Mouse (Mus musculus) MEL-GATA-1-ER (cell line): ENCODE data around the gene Per1.

Source experiments
- DNase-seq: peaks from one replicate; pipeline ENCODE4 v3.0.0-alpha.2; 2012; ENCODE audit warnings: low read depth; ENCODE audit errors: extremely low read depth

The Per1 gene

DNA sequence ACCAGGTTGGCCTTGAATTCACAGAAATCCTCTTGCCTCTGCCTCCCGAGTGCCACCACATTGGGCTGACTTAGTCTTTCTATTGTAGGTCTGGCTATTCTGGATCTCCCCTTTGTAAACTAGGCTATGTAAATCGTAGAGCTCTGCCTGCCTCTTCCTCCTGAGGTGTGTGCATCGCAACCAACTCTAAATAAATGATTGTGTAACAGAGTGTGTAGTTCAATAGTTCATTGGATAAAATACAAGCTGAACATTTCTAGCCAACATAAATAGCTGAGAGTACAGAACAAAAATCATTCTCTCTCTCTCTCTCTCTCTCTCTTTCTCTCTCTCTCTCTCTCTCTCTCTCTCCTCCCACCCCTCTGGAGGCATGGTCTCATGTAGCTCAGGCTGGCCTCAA is 19.6 kb downstream of the Per1 start:
- DNase-seq: no peak

DNA sequence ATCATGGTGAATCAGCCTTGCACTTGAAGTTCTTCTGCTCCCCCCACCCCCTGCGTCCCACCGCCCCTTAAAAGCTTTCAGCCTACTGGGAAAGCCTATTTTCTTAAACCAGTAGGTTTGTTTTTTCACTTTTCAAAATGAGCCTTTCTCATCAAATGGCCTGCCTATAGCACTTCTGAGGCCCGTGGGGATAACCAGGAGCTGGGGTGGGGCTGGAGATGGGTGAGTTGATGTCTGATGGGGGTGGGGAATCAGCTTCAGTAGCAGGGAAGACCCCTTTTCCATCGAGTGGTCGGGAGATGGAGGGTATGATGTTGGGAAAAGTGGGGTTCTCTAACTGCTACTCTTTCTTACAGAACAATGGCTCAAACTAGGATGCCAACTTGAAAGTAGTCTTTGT is 21.8 kb downstream of the Per1 start:
- no peak for DNase-seq

DNA sequence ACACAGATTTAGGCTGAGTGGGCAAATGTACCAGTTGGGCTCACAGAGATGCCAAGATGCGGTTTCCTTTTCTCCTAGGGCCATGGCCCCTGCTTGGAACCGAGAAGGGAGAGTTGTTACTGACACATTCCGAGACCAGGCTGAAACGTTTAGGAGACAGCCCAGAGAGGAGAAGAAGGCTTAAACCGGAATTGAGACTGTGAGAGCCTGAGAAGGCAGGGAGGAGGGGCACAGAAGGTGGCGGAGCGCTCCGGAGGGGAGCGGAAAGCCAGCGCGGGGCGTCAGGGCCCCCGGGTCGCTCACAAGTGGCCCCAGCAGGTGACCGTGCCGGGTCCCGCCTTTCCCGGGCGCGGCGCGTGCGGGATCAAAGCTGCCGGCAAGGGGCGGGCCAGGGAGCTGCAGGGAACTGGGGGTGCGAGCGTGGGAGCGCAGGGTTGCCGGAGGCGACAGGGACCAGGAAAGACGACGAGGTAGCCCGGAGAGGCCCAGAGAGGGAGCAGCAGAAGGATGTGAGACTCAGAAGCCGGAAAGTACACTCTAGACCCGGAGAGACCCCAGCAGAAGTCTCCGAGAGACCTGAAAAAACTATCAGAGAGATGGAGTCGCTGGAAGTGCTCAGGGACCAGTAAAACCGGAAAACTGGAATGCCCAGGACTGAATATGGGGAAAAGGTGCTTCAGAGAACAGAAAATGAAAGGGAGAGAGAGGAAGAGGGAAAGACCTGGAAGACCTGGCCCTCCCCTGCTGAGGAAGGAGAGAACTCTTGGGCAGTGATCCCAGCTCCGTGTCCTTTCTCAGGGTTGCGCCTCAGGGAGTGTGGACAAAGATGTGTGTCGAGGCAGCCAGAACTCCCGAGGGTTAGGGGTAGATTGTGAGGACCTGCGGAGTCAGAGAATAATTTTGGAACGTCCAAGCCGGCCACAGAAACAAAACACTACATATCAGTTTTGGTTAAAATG is 23.0 kb downstream of the Per1 start:
- DNase-seq: peak; percentile 63

DNA sequence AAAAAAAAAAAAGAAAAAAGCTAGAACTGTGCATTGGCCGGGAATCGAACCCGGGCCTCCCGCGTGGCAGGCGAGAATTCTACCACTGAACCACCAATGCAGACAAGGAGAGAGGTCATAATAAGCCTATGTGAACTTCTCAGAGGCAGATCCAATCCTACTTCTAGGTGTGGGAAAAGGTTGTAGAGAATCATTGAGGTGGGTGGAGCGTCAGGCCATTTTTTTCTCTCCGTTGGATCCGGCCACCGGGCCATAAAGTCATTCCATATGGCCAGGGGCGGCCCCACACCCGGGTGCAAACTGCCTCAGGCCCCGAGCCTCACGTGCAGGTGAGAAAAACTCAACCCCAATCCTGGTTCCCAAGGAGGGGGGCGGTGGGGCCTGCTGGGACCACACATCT is 23.7 kb downstream of the Per1 start:
- peak; percentile 77 for DNase-seq

DNA sequence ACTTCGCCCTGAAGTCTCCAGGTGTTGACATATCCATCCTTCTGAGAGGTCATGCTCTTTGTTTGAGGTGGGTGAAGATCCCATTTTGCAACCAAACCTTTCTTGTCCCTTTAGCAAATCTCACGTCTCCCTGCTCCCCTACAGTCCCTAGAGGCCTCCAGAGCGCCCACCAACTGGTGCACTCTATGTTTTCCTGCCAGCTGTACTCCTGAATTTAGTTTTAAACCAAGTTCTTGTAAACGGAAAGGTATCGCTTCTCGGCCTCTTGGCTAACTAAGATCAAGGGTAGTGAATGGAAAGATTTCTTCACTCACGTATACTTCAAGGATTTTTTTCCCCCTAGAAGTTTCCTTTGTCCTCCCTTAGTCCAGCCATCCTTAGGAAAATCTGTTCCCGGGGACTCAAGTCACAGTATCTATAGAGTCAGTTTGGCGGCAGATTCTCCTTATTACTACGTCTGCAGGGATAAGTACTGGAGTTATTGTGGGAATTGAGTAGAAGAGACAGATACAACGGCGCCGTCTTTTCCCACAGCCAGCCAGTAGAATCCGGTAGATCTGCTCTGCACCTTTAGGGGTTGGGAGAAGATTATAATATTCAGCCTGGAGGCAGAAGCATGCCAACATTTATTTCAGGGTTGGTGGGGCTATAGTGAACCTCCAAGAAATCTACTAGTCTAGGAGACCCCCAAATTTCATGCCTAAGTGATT is 24.6 kb downstream of the Per1 start:
- no peak for DNase-seq

DNA sequence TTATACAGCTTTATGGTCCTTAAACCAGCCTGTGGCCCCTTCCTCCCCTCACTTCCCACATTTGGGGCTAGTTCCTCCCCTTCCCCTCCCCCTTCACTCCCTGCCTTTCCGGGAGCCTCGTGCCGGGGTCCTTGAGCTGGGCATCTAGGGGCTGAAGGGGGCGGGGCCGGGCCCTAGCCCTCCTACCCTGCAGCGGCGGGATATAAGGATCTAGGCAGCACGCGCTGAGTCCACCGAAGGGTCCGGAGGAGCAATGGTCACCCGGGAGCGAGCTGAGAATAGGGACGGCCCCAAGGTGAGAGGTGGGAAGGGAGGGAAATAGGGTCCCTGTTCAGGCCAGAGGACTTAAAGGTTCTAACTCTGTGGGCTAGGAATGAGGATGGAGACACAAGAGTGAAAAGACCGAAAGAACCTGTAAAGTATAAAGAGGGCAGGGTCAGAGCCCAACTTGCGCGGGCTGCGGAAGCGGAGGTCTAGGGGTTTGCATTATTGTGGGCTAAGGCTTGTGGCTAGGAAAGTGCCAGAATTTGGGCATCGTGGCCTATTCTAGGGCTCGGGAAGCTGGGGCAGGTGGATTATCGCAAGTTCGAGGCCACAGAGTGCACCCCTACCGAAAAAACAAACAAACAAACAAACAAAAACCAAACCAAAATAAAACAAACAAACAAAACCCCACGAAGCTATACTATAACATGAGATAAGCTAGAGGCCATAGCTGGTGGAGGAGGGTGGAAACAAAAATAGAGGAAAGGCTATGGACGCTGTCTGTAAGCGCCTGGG is 25.4 kb downstream of the Per1 start, which contains the start of gene Hes7:
Gene Hes7 (plus strand): TSS at position 184 of the 780 bp plus-strand sequence.
- no peak for DNase-seq

DNA sequence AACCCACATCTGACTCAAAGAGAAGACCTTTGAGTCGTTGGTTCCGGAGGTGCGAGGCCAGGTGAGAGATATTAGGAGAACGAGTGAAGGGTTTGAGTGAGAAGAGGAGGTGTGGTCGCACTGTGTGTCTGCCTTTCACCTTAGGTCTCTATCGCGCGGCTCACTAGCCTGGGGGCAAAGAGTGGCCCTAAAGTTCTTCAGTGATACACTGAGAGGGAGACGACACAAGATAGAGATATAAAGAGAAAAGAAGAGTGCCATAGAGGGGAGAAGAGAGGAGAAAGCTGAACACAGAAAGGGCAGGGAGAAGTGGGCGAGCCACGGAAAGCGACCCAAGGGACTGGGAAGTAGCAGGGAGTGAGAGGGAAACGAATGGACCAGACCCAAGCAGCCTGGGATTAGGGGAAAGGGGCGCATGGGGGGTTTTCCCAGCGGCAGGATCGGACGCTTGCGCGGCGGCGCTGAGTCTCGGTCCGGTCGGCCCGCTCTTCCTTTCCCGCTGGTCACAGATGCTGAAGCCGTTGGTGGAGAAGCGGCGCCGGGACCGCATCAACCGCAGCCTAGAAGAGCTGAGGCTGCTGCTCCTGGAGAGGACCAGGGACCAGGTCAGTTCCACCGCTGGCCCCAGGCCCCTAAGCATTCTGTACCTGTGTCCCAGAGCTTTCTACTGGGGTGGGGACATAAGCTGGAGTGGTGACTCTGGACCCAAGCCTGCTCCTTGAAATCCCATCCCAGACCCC is 26.2 kb downstream of the Per1 start:
- DNase-seq: no peak

DNA sequence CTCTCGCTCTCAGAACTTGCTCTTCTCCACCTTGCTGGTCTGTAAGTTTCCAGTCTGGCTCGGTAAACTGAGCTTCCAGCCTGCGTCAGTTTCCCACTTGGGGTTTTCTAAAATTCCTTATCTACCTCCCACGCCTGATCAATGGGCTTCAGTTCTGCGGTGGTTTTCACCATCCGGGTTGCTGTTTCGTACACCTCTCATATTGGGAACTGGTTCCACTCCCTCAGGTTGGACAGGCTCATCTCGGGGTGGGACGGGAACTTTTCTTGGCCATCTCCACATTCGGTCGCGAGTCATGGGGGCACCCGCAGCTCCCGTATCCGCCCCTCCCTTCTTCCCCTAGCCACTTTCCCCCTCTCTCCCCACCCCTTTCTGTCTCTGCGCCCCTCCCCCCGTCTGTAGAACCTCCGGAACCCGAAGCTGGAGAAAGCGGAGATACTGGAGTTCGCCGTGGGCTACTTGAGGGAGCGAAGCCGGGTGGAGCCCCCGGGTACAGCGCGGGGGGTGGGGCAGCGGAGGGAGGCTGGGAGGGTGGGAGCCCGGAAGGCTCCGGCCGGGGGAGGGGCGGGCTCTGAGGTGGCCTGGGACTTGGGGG is 26.8 kb downstream of the Per1 start:
- no peak for DNase-seq

DNA sequence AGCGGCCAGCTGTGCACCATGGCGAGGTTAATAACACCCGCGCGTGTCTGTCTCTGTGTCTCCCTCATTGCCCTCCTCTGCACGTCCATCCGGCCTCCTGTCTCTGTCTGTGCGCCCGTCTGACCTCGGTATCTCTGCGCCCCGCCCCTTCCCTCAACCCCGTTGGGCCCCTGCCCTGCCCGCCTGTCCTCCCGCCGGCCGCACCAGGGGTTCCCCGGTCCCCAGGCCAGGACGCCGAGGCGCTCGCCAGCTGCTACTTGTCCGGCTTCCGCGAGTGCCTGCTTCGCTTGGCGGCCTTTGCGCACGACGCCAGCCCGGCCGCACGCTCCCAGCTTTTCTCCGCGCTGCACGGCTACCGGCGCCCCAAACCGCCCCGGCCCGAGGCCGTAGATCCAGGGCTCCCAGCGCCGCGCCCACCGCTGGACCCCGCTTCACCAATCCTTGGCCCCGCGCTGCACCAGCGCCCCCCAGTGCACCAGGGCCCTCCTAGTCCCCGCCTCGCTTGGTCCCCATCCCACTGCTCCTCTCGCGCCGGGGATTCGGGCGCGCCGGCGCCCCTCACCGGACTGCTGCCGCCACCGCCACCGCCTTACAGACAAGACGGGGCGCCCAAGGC is 27.4 kb downstream of the Per1 start, which contains the start of gene 9130213A22Rik:
Gene 9130213A22Rik (minus strand): TSS at position 254 of the 616 bp plus-strand sequence.
- peak; percentile 47 for DNase-seq

DNA sequence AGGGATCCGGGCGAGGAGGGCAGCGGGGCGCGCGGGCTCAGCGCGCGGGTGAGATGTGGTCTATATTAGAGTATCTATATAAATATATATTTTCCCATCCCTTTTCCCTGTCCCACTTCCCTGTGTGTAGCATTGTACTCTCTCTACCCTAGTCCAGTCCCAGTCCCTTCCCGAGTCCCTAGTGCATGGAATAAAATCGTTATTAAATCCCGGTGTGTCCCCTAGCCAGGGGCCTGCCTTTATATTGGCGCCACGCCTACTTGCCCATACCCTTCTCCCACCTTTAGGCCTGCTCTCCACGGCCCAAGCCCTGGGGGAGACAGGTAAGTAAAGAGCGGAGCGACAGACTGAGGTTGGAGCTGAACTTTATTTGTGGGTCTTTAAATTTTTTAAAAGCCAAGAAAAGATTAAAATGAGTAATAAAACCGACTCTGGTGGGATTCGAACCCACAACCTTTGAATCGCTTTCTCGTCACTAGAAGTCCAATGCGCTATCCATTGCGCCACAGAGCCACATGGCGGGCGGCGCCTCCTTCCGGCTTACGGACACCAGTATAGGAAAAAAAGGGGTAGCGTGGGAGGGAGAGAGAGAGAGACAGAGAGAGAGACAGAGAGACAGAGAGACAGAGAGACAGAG is 28.2 kb downstream of the Per1 start:
- DNase-seq: peak; percentile 74

DNA sequence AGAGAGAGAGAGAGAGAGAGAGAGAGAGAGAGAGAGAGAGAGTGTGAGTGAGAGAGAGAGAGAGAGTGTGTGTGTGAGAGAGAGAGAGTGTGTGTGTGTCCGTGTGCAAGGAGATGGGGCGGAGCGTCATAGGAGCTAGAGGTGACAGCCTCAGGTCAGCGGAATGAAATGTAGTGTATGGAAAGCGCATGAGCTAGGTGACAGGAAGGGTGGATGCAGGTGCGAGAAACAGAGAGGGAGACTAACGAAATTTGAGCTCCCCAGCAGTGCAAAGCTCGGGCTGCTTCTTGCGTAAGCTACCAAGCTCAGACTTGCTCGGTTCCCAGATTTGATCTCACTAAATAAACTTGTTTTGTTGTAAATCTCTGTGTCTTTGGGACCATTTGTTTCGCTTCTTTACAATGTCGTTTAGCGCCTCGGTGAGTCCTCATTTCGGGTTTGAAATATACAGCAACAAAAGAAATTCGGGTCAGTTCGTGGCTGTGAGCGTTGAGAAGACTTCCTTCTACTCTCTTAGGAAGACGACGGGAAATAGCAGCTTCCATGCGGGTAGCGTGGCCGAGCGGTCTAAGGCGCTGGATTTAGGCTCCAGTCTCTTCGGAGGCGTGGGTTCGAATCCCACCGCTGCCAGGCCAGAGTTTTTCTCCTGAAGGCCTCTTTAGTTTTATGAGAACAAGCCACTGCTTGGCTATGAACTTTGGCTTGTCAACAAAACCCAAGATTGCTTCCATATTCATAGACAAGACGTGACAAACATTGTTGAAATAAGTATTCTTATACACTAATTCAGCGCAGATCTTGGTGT is 28.9 kb downstream of the Per1 start:
- peak; percentile 87 for DNase-seq

DNA sequence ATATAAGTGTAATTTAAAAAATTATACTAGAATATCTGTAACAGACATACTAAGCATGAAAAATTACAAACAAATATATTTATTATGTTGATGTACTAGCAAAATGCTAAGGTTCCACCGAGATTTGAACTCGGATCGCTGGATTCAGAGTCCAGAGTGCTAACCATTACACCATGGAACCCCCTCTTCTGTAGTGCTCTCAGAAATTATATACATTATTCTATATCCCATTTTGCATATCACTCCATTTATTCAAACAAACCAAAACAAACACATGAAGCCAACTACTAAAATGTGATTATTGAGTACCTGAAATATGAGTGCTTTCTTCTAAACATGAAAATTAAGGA is 29.5 kb downstream of the Per1 start:
- no peak for DNase-seq

DNA sequence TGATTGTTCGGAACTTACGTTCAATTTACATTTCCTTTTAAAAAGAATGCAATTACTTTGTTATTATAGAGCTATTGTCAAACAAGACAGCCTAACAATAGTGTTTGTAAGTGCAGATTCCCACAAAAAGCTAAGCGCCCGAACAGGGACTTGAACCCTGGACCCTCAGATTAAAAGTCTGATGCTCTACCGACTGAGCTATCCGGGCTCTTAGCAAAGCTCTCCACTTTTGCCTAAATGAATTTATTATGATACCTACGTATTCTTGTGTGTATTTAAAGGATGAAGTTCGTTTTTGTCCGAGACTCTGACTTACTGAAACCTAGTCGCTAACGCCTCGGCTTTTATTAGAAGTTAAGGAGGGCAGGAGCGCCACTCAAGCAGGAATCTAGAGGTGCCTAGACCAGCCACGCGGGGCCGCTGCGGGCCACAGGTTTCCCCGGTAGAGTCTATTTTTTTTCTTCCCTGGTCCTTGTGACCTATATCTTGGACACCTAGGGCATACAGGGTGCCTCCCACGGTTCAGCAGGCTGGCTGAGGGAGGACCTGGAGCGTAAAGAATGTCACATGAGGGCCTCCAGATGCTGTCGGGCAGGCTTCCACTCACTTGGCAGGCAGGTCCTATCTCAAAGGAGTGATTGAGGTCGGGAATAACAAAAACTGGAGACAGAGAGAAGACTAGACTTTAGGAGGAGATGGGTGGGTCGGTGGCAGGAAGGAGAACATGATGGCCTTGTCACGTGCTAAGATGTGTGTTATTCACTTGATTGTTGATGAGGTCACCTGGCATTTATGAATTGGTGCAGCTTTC is 30.2 kb downstream of the Per1 start:
- DNase-seq: peak; percentile 94

DNA sequence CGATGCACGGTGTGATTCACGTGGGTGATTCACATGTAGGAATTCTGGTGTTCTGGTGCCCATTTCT is 30.7 kb downstream of the Per1 start, which contains the start of gene Aloxe3:
Gene Aloxe3 (plus strand): TSS at position 45 of the 67 bp plus-strand sequence.
- DNase-seq: no peak

DNA sequence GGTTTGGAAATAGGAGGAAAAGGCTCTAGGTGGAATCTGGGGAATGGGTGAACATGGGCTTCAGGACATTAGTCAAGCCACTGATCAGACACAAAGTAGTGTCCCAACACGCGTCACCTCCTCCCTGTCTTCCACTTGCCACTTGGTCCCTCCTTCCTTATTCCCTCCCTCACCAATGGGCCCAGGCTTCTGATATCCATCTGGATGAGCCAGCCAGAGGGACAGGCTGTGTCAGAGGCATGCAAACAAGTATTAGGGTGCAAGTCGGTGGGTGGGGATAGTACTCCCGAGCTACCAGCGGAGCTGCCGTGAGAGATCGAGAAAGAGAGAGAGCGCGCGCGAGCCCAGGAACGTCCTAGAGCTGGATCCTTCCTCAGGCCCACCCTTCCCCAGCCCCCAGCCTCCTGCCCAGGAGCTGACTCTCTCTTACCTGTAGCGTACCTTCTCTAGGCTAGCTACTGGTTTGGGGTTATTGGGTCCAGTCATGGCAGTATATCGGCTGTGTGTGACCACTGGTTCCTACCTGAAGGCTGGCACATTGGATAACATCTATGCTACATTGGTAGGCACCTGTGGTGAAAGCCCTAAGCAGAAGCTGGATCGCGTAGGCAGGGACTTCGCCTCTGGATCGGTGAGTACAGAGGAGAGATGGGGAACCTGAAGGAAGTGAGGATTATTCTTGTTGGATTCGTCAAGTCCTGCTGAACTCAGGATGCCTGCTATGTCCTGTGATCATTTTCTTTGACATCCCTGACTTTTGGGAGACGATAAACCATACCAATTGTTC is 31.1 kb downstream of the Per1 start:
- no peak for DNase-seq

DNA sequence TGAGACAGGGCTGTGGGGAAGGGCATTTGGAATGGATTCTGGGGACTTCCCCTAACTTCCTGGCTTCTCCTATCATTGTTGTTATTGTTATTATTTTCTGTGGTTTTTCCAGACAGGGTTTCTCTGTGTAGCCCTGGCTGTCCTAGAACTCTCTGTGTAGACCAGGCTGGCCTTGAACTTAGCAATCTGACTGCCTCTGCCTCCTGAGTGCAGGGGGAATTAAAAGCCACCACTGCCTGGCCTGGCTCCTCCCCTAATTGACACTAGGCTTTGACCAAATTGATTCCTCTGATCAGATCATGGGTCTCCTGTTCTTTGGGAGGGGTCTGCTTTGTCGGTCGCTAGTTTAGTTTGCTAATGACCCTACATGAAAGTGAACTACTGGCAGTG is 31.7 kb downstream of the Per1 start:
- no peak for DNase-seq

DNA sequence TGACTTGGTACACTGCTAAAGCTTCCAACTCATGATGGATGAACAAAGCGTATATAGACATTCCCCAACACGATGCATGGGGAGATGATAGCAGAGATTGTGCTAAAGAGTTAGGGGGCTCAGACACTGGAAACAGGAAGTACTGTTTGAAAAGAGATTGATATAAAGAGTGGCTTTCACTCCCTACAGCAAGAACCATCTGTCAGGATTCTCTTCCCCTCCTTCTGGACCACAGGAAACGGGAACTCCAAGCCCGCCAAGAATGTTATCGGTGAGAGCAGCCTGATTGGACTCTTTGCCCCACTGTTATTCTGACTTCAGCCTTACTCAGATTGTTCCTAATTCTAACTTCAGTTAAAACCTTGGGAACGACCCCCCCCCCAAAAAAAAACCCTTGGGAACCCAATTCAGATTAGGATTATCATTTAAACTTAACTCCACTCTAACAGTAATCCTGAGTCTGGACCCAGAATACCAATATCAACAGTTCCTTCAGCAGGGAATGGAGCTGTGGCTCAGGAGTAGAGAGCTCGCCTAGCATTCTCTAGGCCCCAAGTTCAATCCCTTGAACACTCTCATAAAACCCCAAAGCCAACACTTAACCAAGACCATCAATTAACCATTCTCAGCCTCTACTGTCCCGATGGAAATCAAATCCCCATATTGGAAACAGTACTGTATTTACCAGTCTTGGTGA is 33.6 kb downstream of the Per1 start:
- DNase-seq: no peak
